Mouse (Mus musculus): ENCODE results near the gene Nxn. TPM values are rescaled to one million over a fixed set of nuclear protein-coding genes. Genes with fewer than 3 reads are reported as not detected.

Nxn gene
- polyA plus RNA-seq, 2 experiments, result 1.9 to 2.1 TPM

GRCm38 (mm10) chr11:76294836-76295235, 104.1 kb downstream of the Nxn start:
- Histone ChIP-seq H3K27me3 (ENCODE audit: control insufficient read depth, insufficient read depth, low read length) (no peaks in the 10 kb centered on the region), H3K27ac (no peak overlapping the region), H3K9me3 (ENCODE audit: control insufficient read depth, low read length) (no peaks in the 10 kb centered on the region), H3K36me3 (replicated peaks; ENCODE audit: control insufficient read depth, insufficient read depth, low read depth) (no peaks in the 10 kb centered on the region), H3K4me3 (ENCODE audit: insufficient read depth in 1 of 2, low read depth in 2 of 2, low read length in 2 of 2) (no peak overlapping the region), H3K9ac (replicated peaks) (no peak overlapping the region), H3K4me1 (replicated peaks; ENCODE audit: control insufficient read depth in 2 of 2, insufficient read depth in 2 of 2, low read length in 1 of 2) (0 out of 4 replicates have a peak, but pooled peaks cover 0 to 4% of the 10 kb centered on the region in 2 experiments), H3K4me2 (ENCODE audit: low read depth) (no peak overlapping the region)
- DNase-seq (ENCODE audit: low read depth in 3 of 3, low spot score in 3 of 3), result no peak
- WGBS (ENCODE audit: insufficient replicate concordance), result 44% methylated on average over 9 of the region's 9 CpGs
- TF ChIP-seq CTCF (IDR thresholded peaks at IDR 0.05; ENCODE audit: low read depth) (no peak), EP300 (IDR thresholded peaks at IDR 0.05; ENCODE audit: low read depth) (no peak)
- no peak for ATAC-seq (ENCODE audit: insufficient read depth)

GRCm38 (mm10) chr11:76294078-76294477, 104.9 kb downstream of the Nxn start:
- Histone ChIP-seq H3K27ac (no peak overlapping the region), H3K4me3 (ENCODE audit: insufficient read depth in 1 of 2, low read depth in 2 of 2, low read length in 2 of 2) (no peak overlapping the region), H3K4me1 (replicated peaks; ENCODE audit: control insufficient read depth in 2 of 2, insufficient read depth in 2 of 2, low read length in 1 of 2) (0 out of 4 replicates have a peak, but pooled peaks cover 0 to 4% of the 10 kb centered on the region in 2 experiments), H3K4me2 (ENCODE audit: low read depth) (no peak overlapping the region), H3K36me3 (replicated peaks; ENCODE audit: control insufficient read depth, insufficient read depth, low read depth) (no peaks in the 10 kb centered on the region), H3K9ac (replicated peaks) (no peak overlapping the region), H3K27me3 (ENCODE audit: control insufficient read depth, insufficient read depth, low read length) (no peaks in the 10 kb centered on the region), H3K9me3 (ENCODE audit: control insufficient read depth, low read length) (no peaks in the 10 kb centered on the region)
- 44% methylated on average over 5 of the region's 5 CpGs for WGBS (ENCODE audit: insufficient replicate concordance)
- ATAC-seq (ENCODE audit: insufficient read depth) (no peak), DNase-seq (ENCODE audit: low read depth in 3 of 3, low spot score in 3 of 3) (no peak)
- no peak for TF ChIP-seq EP300 (IDR thresholded peaks at IDR 0.05; ENCODE audit: low read depth)

- WGBS (ENCODE audit: insufficient replicate concordance), result 69% methylated on average over 6 of the region's 6 CpGs
- H3K9me3 ChIP-seq (ENCODE audit: control insufficient read depth, low read length), result no peaks in the 10 kb centered on the region
Observed at GRCm38 (mm10) chr11:76292831-76293230, 106.1 kb downstream of the Nxn start.

GRCm38 (mm10) chr11:76292398-76292797, 106.5 kb downstream of the Nxn start:
- H3K4me2 ChIP-seq (ENCODE audit: low read depth), result no peak overlapping the region
- H3K27ac ChIP-seq, result no peak overlapping the region
- DNase-seq (ENCODE audit: low read depth in 3 of 3, low spot score in 3 of 3), result no peak

More at GRCm38 (mm10) chr11:76292831-76293230, 106.1 kb downstream of the Nxn start:
- H3K9ac ChIP-seq (replicated peaks), result no peak overlapping the region
- no peak overlapping the region for H3K4me3 ChIP-seq (ENCODE audit: insufficient read depth in 1 of 2, low read depth in 2 of 2, low read length in 2 of 2)
- no peak overlapping the region for H3K27ac ChIP-seq
- H3K36me3 ChIP-seq (replicated peaks; ENCODE audit: control insufficient read depth, insufficient read depth, low read depth), result no peaks in the 10 kb centered on the region
- TF ChIP-seq EP300 (IDR thresholded peaks at IDR 0.05; ENCODE audit: low read depth) (no peak), CTCF (IDR thresholded peaks at IDR 0.05; ENCODE audit: low read depth) (no peak)
- H3K4me2 ChIP-seq (ENCODE audit: low read depth), result no peak overlapping the region
- no peaks in the 10 kb centered on the region for H3K27me3 ChIP-seq (ENCODE audit: control insufficient read depth, insufficient read depth, low read length)
- no peak for ATAC-seq (ENCODE audit: insufficient read depth)
- H3K4me1 ChIP-seq (replicated peaks; ENCODE audit: control insufficient read depth in 2 of 2, insufficient read depth in 2 of 2, low read length in 1 of 2), result 0 out of 4 replicates have a peak, but pooled peaks cover 0 to 4% of the 10 kb centered on the region in 2 experiments
- no peak for DNase-seq (ENCODE audit: low read depth in 3 of 3, low spot score in 3 of 3)

GRCm38 (mm10) chr11:76291960-76292359, 107.0 kb downstream of the Nxn start:
- no peak for ATAC-seq (ENCODE audit: insufficient read depth)
- 63% methylated on average over 4 of the region's 4 CpGs for WGBS (ENCODE audit: insufficient replicate concordance)
- Histone ChIP-seq H3K9me3 (ENCODE audit: control insufficient read depth, low read length) (no peaks in the 10 kb centered on the region), H3K9ac (replicated peaks) (no peak overlapping the region), H3K27ac (no peak overlapping the region), H3K36me3 (replicated peaks; ENCODE audit: control insufficient read depth, insufficient read depth, low read depth) (no peaks in the 10 kb centered on the region), H3K4me2 (ENCODE audit: low read depth) (no peak overlapping the region), H3K4me1 (replicated peaks; ENCODE audit: control insufficient read depth in 2 of 2, insufficient read depth in 2 of 2, low read length in 1 of 2) (peaks cover 0 to 8% of the 10 kb centered on the region in 2 experiments; a peak in 1 of 4 replicates), H3K27me3 (ENCODE audit: control insufficient read depth, insufficient read depth, low read length) (no peaks in the 10 kb centered on the region), H3K4me3 (ENCODE audit: insufficient read depth in 1 of 2, low read depth in 2 of 2, low read length in 2 of 2) (no peak overlapping the region)
- no peak for DNase-seq (ENCODE audit: low read depth in 3 of 3, low spot score in 3 of 3)
- no peak for TF ChIP-seq CTCF (IDR thresholded peaks at IDR 0.05; ENCODE audit: low read depth)
- TF ChIP-seq EP300 (IDR thresholded peaks at IDR 0.05; ENCODE audit: low read depth), result no peak

More at GRCm38 (mm10) chr11:76292398-76292797, 106.5 kb downstream of the Nxn start:
- no peak for ATAC-seq (ENCODE audit: insufficient read depth)
- Histone ChIP-seq H3K9ac (replicated peaks) (no peak overlapping the region), H3K4me3 (ENCODE audit: insufficient read depth in 1 of 2, low read depth in 2 of 2, low read length in 2 of 2) (no peak overlapping the region), H3K36me3 (replicated peaks; ENCODE audit: control insufficient read depth, insufficient read depth, low read depth) (no peaks in the 10 kb centered on the region), H3K9me3 (ENCODE audit: control insufficient read depth, low read length) (no peaks in the 10 kb centered on the region), H3K4me1 (replicated peaks; ENCODE audit: control insufficient read depth in 2 of 2, insufficient read depth in 2 of 2, low read length in 1 of 2) (0 out of 4 replicates have a peak, but pooled peaks cover 0 to 4% of the 10 kb centered on the region in 2 experiments), H3K27me3 (ENCODE audit: control insufficient read depth, insufficient read depth, low read length) (no peaks in the 10 kb centered on the region)
- TF ChIP-seq EP300 (IDR thresholded peaks at IDR 0.05; ENCODE audit: low read depth) (no peak), CTCF (IDR thresholded peaks at IDR 0.05; ENCODE audit: low read depth) (no peak)
- 49% methylated on average over 15 of the region's 15 CpGs for WGBS (ENCODE audit: insufficient replicate concordance)

Data from liver, embryonic 14.5 days (tissue).